Comparison of ENCODE assay signal across 8 mouse cellular contexts in the genomic region with DNA sequence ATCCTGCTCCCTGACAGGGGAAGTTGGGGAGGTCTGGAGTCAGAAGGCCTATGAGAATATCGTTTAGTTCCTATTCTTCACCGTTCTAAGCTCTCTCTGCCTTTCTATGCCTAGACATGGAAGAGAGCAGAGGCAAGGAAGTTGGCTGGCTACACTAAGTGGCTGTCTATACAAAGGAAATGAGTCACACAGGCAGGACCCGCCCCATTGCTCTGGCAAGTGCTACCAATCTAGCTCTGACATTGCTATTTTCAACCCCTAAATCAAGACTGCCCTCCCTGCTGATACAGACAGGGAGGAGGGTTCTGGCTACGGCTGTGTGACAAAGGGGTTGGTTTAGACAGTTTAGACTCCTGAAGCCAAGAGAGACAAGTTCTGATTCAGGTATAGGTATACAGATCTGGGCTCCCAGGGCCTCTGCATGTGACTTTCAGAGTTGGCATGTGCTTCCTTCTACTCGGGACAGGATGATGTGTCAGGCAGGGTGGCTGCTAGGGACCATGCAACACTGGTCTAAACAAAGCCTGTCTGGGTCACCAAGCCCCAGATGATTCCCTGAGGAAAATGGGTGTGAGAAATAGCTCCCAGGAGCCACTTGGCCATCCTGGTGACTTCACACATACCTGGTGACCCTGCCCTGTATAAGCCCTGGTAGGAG. TPM values are rescaled to one million over a fixed set of nuclear protein-coding genes. Genes with fewer than 3 reads are reported as not detected.
DNase-seq lines count a peak whose midpoint lies in the region; ATAC-seq and TF ChIP-seq lines count a peak whose summit lies in the region.

No protein-coding gene starts in this region.

- peaks cover 12% of the 10 kb centered on the region for H3K36me3 ChIP-seq in heart, adult 2 months (ENCODE audit: control insufficient read depth, insufficient read depth, low read length)
- peaks cover 19% of the 10 kb centered on the region for H3K36me3 ChIP-seq in kidney, embryonic 16.5 days (ENCODE audit: insufficient read depth, low read length)
- peaks cover 56% of the 10 kb centered on the region for H3K36me3 ChIP-seq in hindbrain, embryonic 13.5 days

- no peak for TF ChIP-seq CTCF in heart, adult 2 months (IDR thresholded peaks at IDR 0.05)

- TF ChIP-seq EP300 in heart, adult 2 months (IDR thresholded peaks at IDR 0.05; ENCODE audit: insufficient read depth, low read depth, low read length) = peak; percentile 85; the same call in 1 of the 2 replicates

- H3K9ac ChIP-seq in heart, adult 2 months (ENCODE audit: low read depth, low read length) = 0 out of 2 replicates have a peak overlapping the region, but pooled peaks have one; percentile 9
- no peak overlapping the region for H3K9ac ChIP-seq in kidney, embryonic 16.5 days (replicated peaks; ENCODE audit: low read length)
- H3K9ac ChIP-seq in hindbrain, embryonic 13.5 days = no peak overlapping the region

- peak; percentile 66 for ATAC-seq in kidney, embryonic 16.5 days (ENCODE audit: low FRiP score, low TSS enrichment)
- ATAC-seq in megakaryocyte progenitor cell, adult 5-6 weeks (replicated peaks; ENCODE audit: poor library complexity) = peak; percentile 96
- no peak for ATAC-seq in hindbrain, embryonic 13.5 days (ENCODE audit: low FRiP score)

- DNase-seq in gastrocnemius, adult 18-20 months (ENCODE audit: low spot score) = peak; percentile 77
- no peak for DNase-seq in gastrocnemius, postnatal 10 days
- DNase-seq in T-cell, adult 2 months (ENCODE audit: low spot score) = peak; percentile 71
- DNase-seq in heart, adult 2 months = peak; percentile 81 to 90
- DNase-seq in retina, postnatal 1 day = no peak

- TF ChIP-seq POLR2A in heart, adult 2 months (IDR thresholded peaks at IDR 0.05; ENCODE audit: insufficient read depth, low read depth, low read length) = peak; percentile 55; the same call in 1 of the 2 replicates

- no peak overlapping the region for H3K4me3 ChIP-seq in heart, adult 2 months
- no peak overlapping the region for H3K4me3 ChIP-seq in kidney, embryonic 16.5 days (ENCODE audit: low read length)
- H3K4me3 ChIP-seq in hindbrain, embryonic 13.5 days = no peak overlapping the region

- H3K4me2 ChIP-seq in kidney, embryonic 16.5 days (replicated peaks; ENCODE audit: low read depth, low read length) = no peak overlapping the region
- no peak overlapping the region for H3K4me2 ChIP-seq in hindbrain, embryonic 13.5 days

- peak overlapping the region; percentile 90 for H3K27ac ChIP-seq in heart, adult 2 months
- peak overlapping the region; percentile 54; the same call in 1 of the 2 replicates for H3K27ac ChIP-seq in kidney, embryonic 16.5 days (ENCODE audit: low read length)
- H3K27ac ChIP-seq in hindbrain, embryonic 13.5 days = no peak overlapping the region

- H3K4me1 ChIP-seq in heart, adult 2 months (ENCODE audit: control insufficient read depth, insufficient read depth, low read length) = peaks cover 15% of the 10 kb centered on the region
- peaks cover 12% of the 10 kb centered on the region for H3K4me1 ChIP-seq in kidney, embryonic 16.5 days (ENCODE audit: insufficient read depth, low read length)
- H3K4me1 ChIP-seq in hindbrain, embryonic 13.5 days (replicated peaks) = 0 out of 2 replicates have a peak, but pooled peaks cover 7% of the 10 kb centered on the region

- no peaks in the 10 kb centered on the region for H3K79me2 ChIP-seq in heart, adult 2 months (replicated peaks; ENCODE audit: control insufficient read depth, insufficient read depth, low read length)

- intact Hi-C loops in heart, adult 2 months (cut with DNase I) = loop anchor here (1.0 kb wide), 1 partner anchor 19 kb away; the partner anchor contains the start of gene Arhgap27

- H3K27me3 ChIP-seq in heart, adult 2 months (ENCODE audit: control insufficient read depth, insufficient read depth, low read length) = no peaks in the 10 kb centered on the region
- no peaks in the 10 kb centered on the region for H3K27me3 ChIP-seq in kidney, embryonic 16.5 days (ENCODE audit: insufficient read depth, low read length)
- H3K27me3 ChIP-seq in hindbrain, embryonic 13.5 days = no peaks in the 10 kb centered on the region

- no peaks in the 10 kb centered on the region for H3K9me3 ChIP-seq in kidney, embryonic 16.5 days (ENCODE audit: low read length)
- no peaks in the 10 kb centered on the region for H3K9me3 ChIP-seq in hindbrain, embryonic 13.5 days

- WGBS in heart, adult 2 months = 2% methylated on average over 5 of the region's 5 CpGs
- 54% methylated on average over 5 of the region's 5 CpGs for WGBS in kidney, embryonic 16.5 days
- 80% methylated on average over 5 of the region's 5 CpGs for WGBS in hindbrain, embryonic 13.5 days

RNA-seq across cellular contexts. Expression of gene Arhgap27, which starts 18.6 kb away (rescaled TPM):
- total RNA-seq in gastrocnemius, adult 18-20 months (2021) = 1 to 10 TPM; 6.1 to 6.8 TPM
- 10 to 100 TPM in 1 of 2 experiments, 1 to 10 TPM in 1; 9.7 to 12.6 TPM for total RNA-seq in gastrocnemius, postnatal 10 days (2021)
- 10 to 100 TPM; 14.1 to 22.9 TPM for total RNA-seq in heart, adult 2 months (2021)
- 15.0 and 18.5 TPM in 2 replicates for polyA plus RNA-seq in heart, adult 2 months (2012; rRNA removed)
- 17.8 and 18.7 TPM in 2 replicates for polyA plus RNA-seq in kidney, embryonic 16.5 days (2015; fragmentation: Nextera tagmentation; extraction: Ambion mirVana)
- total RNA-seq in megakaryocyte progenitor cell, adult 5-6 weeks (2015) = 10.8 and 14.2 TPM in 2 replicates
- total RNA-seq in megakaryocyte progenitor cell, adult 5-6 weeks (2017) = 11.2 and 11.5 TPM in 2 replicates
- 3.2 and 3.4 TPM in 2 replicates for polyA plus RNA-seq in hindbrain, embryonic 13.5 days (2015; fragmentation: Nextera tagmentation; extraction: Ambion mirVana)

RNA-seq across cellular contexts. Expression of gene Plekhm1, which starts 30.4 kb away (rescaled TPM):
- total RNA-seq in gastrocnemius, adult 18-20 months (2021) = 10 to 100 TPM; 14.8 to 16.4 TPM
- total RNA-seq in gastrocnemius, postnatal 10 days (2021) = 10 to 100 TPM in 1 of 2 experiments, 1 to 10 TPM in 1; 8.2 to 10.3 TPM
- 10 to 100 TPM; 10.6 to 11.9 TPM for total RNA-seq in heart, adult 2 months (2021)
- polyA plus RNA-seq in heart, adult 2 months (2012; rRNA removed) = 10.2 and 12.2 TPM in 2 replicates
- polyA plus RNA-seq in kidney, embryonic 16.5 days (2015; fragmentation: Nextera tagmentation; extraction: Ambion mirVana) = 9.2 and 10.3 TPM in 2 replicates
- 12.1 and 12.5 TPM in 2 replicates for total RNA-seq in megakaryocyte progenitor cell, adult 5-6 weeks (2015)
- 2.9 and 3.9 TPM in 2 replicates for total RNA-seq in megakaryocyte progenitor cell, adult 5-6 weeks (2017)
- 9.1 TPM in 2 replicates for polyA plus RNA-seq in hindbrain, embryonic 13.5 days (2015; fragmentation: Nextera tagmentation; extraction: Ambion mirVana)

Comparison
In these comparisons a context has a peak if more than half of its experiments do, and no peak if none do; other contexts are left out.
1. DNase-seq: peak in gastrocnemius, adult 18-20 months (single experiment), T-cell, adult 2 months (single experiment) and heart, adult 2 months (2 of 2); none in gastrocnemius, postnatal 10 days (single experiment) and retina, postnatal 1 day (single experiment).